Mouse (Mus musculus) kidney, adult 2 months (tissue): ENCODE data around the gene Bcl2l2.

Source experiments
- CTCF ChIP-seq: fragments of 200-500 bp; conservative IDR thresholded peaks from 2 replicates; pipeline ENCODE4 v1.5.1; 2011; ENCODE audit warnings: low read depth, mild to moderate bottlenecking, control low read depth, low read length, moderate library complexity, mixed read lengths; ENCODE audit not compliant: insufficient read depth, insufficient read length
- POLR2A ChIP-seq: fragments of 200-500 bp; IDR thresholded peaks from one replicate; pipeline ENCODE4 v1.6.1; 2011; ENCODE audit warnings: low read depth, low read length, control low read depth

DNA sequence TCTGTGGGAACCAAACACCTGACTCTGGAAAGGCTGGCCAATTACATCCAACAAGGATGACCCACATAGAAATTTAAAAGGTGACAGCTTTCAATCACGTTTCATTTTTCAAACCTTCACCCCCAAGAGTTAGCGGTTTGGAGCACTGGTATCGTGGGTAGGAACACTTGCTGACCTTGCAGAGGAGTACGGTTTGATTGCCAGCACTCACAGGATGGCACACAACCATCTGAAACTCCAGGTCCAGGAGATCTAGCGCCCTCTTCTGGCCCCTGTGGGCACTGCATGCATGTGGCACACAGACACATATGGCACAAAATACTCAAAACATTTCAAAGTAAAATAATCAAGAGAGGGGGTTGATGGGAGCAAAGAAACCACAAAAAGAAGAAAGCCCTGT is 16.2 kb upstream of the Bcl2l2 start:
- peak; percentile 49 for TF ChIP-seq CTCF
- TF ChIP-seq POLR2A, result no peak
